Mouse (Mus musculus) lung, adult 2 months (tissue): ENCODE measurements around the gene Espl1.

Experiments
- CTCF ChIP-seq: fragments of 200-500 bp; IDR thresholded peaks from 2 replicates; pipeline ENCODE4 v1.5.1; 2011; ENCODE audit warnings: mild to moderate bottlenecking, low read length, control low read depth; ENCODE audit not compliant: insufficient read depth
- POLR2A ChIP-seq: fragments of 200-500 bp; IDR thresholded peaks from 2 replicates; pipeline ENCODE4 v1.6.1; 2011; ENCODE audit warnings: low read depth, mild to moderate bottlenecking, control low read depth, low read length, borderline replicate concordance; ENCODE audit errors: extremely low read depth

DNA sequence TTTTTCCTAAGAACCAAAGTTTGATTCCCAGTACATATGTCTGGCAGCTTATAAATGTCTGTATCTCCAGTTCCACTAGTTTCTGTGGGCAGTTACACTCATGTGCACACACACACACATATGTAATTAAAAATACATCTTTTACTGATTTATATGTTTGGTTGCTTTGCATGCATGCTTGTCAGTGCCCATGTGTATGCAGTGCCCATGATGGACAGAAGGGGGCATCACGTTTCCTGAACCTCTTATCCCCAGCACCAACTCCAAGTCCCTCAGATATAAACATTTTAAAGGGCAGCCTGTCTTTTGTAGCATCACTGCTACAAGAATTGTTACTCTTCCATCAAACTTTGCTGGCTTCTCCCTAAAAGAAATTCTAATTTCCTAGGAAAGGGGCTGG, 45.5 kb downstream of the Espl1 start:
- peak; percentile 79 for TF ChIP-seq CTCF
- no peak for TF ChIP-seq POLR2A
